Comparison of ENCODE assay signal across 9 mouse cellular contexts in genomic region chr19:4113806-4114230, GRCm38 (mm10). TPM values are rescaled to one million over a fixed set of nuclear protein-coding genes. Genes with fewer than 3 reads are reported as not detected.
A peak's percentile ranks its signal among the peaks of the same experiment; 100 is the strongest.
DNase-seq lines count a peak whose midpoint lies in the region; ATAC-seq lines count a peak whose summit lies in the region.
"Had no signal": no experiment of that assay in that cellular context is flagged by ENCODE, and none has a peak within 500 bp of the region (broad histone marks: within the 10 kb centered on the region; RNA-seq: fewer than 3 reads in every experiment).

No protein-coding gene starts in this region.

- H3K4me3 ChIP-seq in hindbrain, embryonic 13.5 days: no peak overlapping the region
- H3K4me3 ChIP-seq in hindbrain, embryonic 12.5 days: no peak overlapping the region
- H3K4me3 ChIP-seq in erythroblast, embryonic 14.5 days (replicated peaks): peak overlapping the region; percentile 29

- no peaks in the 10 kb centered on the region for H3K27me3 ChIP-seq in hindbrain, embryonic 13.5 days
- no peaks in the 10 kb centered on the region for H3K27me3 ChIP-seq in hindbrain, embryonic 12.5 days
- H3K27me3 ChIP-seq in erythroblast, embryonic 14.5 days (ENCODE audit: control insufficient read depth): no peaks in the 10 kb centered on the region

- H3K9me3 ChIP-seq in hindbrain, embryonic 13.5 days: no peaks in the 10 kb centered on the region
- no peaks in the 10 kb centered on the region for H3K9me3 ChIP-seq in hindbrain, embryonic 12.5 days (replicated peaks)
- no peaks in the 10 kb centered on the region for H3K9me3 ChIP-seq in erythroblast, embryonic 14.5 days (ENCODE audit: control insufficient read depth, low read length)

- 79% methylated on average over 5 of the region's 5 CpGs for WGBS in hindbrain, embryonic 13.5 days
- 69% methylated on average over 5 of the region's 5 CpGs for WGBS in hindbrain, embryonic 12.5 days

- no peak overlapping the region for H3K9ac ChIP-seq in hindbrain, embryonic 13.5 days
- no peak overlapping the region for H3K9ac ChIP-seq in hindbrain, embryonic 12.5 days

- peak; percentile 55 for DNase-seq in kidney, postnatal 14 days
- peak; percentile 68 to 77 for DNase-seq in natural killer cell, adult 2 months (ENCODE audit: low spot score in 2 of 2)
- no peak for DNase-seq in ovary, postnatal 10 days (ENCODE audit: low spot score)
- DNase-seq in left cerebral cortex, adult 8-10 months (ENCODE audit: low spot score in 2 of 2): no peak

- H3K27ac ChIP-seq in hindbrain, embryonic 13.5 days: no peak overlapping the region
- no peak overlapping the region for H3K27ac ChIP-seq in hindbrain, embryonic 12.5 days

- peaks cover 94% of the 10 kb centered on the region for H3K36me3 ChIP-seq in hindbrain, embryonic 13.5 days
- peaks cover 65% of the 10 kb centered on the region for H3K36me3 ChIP-seq in hindbrain, embryonic 12.5 days
- H3K36me3 ChIP-seq in erythroblast, embryonic 14.5 days (ENCODE audit: control insufficient read depth): peaks cover 75% of the 10 kb centered on the region

- H3K4me1 ChIP-seq in hindbrain, embryonic 13.5 days (replicated peaks): no peaks in the 10 kb centered on the region; the same call in 1 of the 2 replicates
- H3K4me1 ChIP-seq in hindbrain, embryonic 12.5 days: no peaks in the 10 kb centered on the region
- peaks cover 32% of the 10 kb centered on the region for H3K4me1 ChIP-seq in erythroblast, embryonic 14.5 days (ENCODE audit: control insufficient read depth)

- ATAC-seq in hindbrain, embryonic 13.5 days (ENCODE audit: low FRiP score): peak; percentile 15; the same call in 1 of the 2 replicates
- no peak for ATAC-seq in hindbrain, embryonic 12.5 days (ENCODE audit: low FRiP score)
- no peak for ATAC-seq in cerebellum, adult (ENCODE audit: insufficient number of reproducible peaks, low FRiP score, low TSS enrichment)

- no peak overlapping the region for H3K4me2 ChIP-seq in hindbrain, embryonic 13.5 days
- H3K4me2 ChIP-seq in hindbrain, embryonic 12.5 days (replicated peaks): no peak overlapping the region

RNA-seq across cellular contexts. Expression of gene Aip, which starts 11.8 kb away (rescaled TPM):
- polyA plus RNA-seq in hindbrain, embryonic 13.5 days (2015; fragmentation: Nextera tagmentation; extraction: Ambion mirVana): 90.3 and 91.7 TPM in 2 replicates
- polyA plus RNA-seq in hindbrain, embryonic 12.5 days (2016; fragmentation: Nextera tagmentation; extraction: Ambion mirVana): 68.8 and 71.3 TPM in 2 replicates
- 23.9 and 25.1 TPM in 2 replicates for polyA plus RNA-seq in erythroblast, embryonic 14.5 days (2012)
- 100 to 1,000 TPM; 120 to 143 (median 134) TPM for total RNA-seq in left cerebral cortex, adult 8-10 months (2022)

RNA-seq across cellular contexts. Expression of gene Pitpnm1, which starts 14.0 kb away (rescaled TPM):
- polyA plus RNA-seq in hindbrain, embryonic 13.5 days (2015; fragmentation: Nextera tagmentation; extraction: Ambion mirVana): 43.3 and 48.5 TPM in 2 replicates
- 19.6 and 24.4 TPM in 2 replicates for polyA plus RNA-seq in hindbrain, embryonic 12.5 days (2016; fragmentation: Nextera tagmentation; extraction: Ambion mirVana)
- 0.66 and 0.94 TPM in 2 replicates for polyA plus RNA-seq in erythroblast, embryonic 14.5 days (2012)
- total RNA-seq in left cerebral cortex, adult 8-10 months (2022): 100 to 1,000 TPM; 199 to 206 (median 205) TPM

RNA-seq across cellular contexts. Expression of gene Cdk2ap2, which starts 16.8 kb away (rescaled TPM):
- 79.8 and 81.0 TPM in 2 replicates for polyA plus RNA-seq in hindbrain, embryonic 13.5 days (2015; fragmentation: Nextera tagmentation; extraction: Ambion mirVana)
- polyA plus RNA-seq in hindbrain, embryonic 12.5 days (2016; fragmentation: Nextera tagmentation; extraction: Ambion mirVana): 65.6 and 76.9 TPM in 2 replicates
- polyA plus RNA-seq in erythroblast, embryonic 14.5 days (2012): 11.2 and 12.1 TPM in 2 replicates
- 10 to 100 TPM; 20.2 to 28.9 (median 23.4) TPM for total RNA-seq in left cerebral cortex, adult 8-10 months (2022)

RNA-seq across cellular contexts. Expression of gene Gpr152, which starts 25.8 kb away (rescaled TPM):
- not detected in 2 replicates for polyA plus RNA-seq in hindbrain, embryonic 13.5 days (2015; fragmentation: Nextera tagmentation; extraction: Ambion mirVana)
- 0.05 TPM in 1 of 2 replicates, not detected in the other for polyA plus RNA-seq in hindbrain, embryonic 12.5 days (2016; fragmentation: Nextera tagmentation; extraction: Ambion mirVana)
- polyA plus RNA-seq in erythroblast, embryonic 14.5 days (2012): 0.01 TPM in 1 of 2 replicates, not detected in the other
- total RNA-seq in left cerebral cortex, adult 8-10 months (2022): under 1 TPM in 1 of 4 experiments, not detected in 3; 0.08 TPM
- total RNA-seq: heart, postnatal 14 days had no signal

RNA-seq across cellular contexts. Expression of gene Cabp4, which starts 30.0 kb away (rescaled TPM):
- polyA plus RNA-seq in hindbrain, embryonic 13.5 days (2015; fragmentation: Nextera tagmentation; extraction: Ambion mirVana): 0.29 and 0.30 TPM in 2 replicates
- polyA plus RNA-seq in hindbrain, embryonic 12.5 days (2016; fragmentation: Nextera tagmentation; extraction: Ambion mirVana): 0.16 and 0.39 TPM in 2 replicates
- 0.05 TPM in 2 replicates for polyA plus RNA-seq in erythroblast, embryonic 14.5 days (2012)
- under 1 TPM in 3 of 4 experiments, not detected in 1; 0.17 to 0.37 (median 0.34) TPM for total RNA-seq in left cerebral cortex, adult 8-10 months (2022)
- total RNA-seq: heart, postnatal 14 days had no signal

Comparison
In these comparisons a context has a peak if more than half of its experiments do, and no peak if none do; other contexts are left out.
1. DNase-seq: peak in kidney, postnatal 14 days (single experiment) and natural killer cell, adult 2 months (2 of 2); none in ovary, postnatal 10 days (single experiment) and left cerebral cortex, adult 8-10 months (0 of 2).
2. RNA of gene Pitpnm1, which starts 14.0 kb away (polyA plus RNA-seq): 43.3 to 48.5 TPM in hindbrain, embryonic 13.5 days and 19.6 to 24.4 TPM in hindbrain, embryonic 12.5 days; 0.66 to 0.94 TPM in erythroblast, embryonic 14.5 days; every median in the first group is over 10 times any median in the second.